Mouse (Mus musculus) gastrocnemius, adult 18-20 months (tissue): ENCODE results near the gene Cntnap5b. TPM values are rescaled to one million over a fixed set of nuclear protein-coding genes. Genes with fewer than 3 reads are reported as not detected.
"Not testable (repeated sequence)": the region's sequence is repeated elsewhere in the genome, so short reads cannot be mapped to it uniquely, and the experiment has no call there.

Experiments used
- DNase-seq: peaks from one replicate; pipeline ENCODE4 v3.0.0; 2021; ENCODE audit warnings: low spot score
- long read RNA-seq, 2 experiments: library from polyadenylated mRNA; stranded (forward); transcript quantifications; one replicate each; pipeline ENCODE4 v2.0.0; 2021
- total RNA-seq, 2 experiments: library from RNA; stranded (reverse); gene quantifications; 2 replicates each; pipeline ENCODE4 v1.2.3; 2021

Cntnap5b gene
- total RNA-seq: under 1 TPM; 0.07 TPM
- long read RNA-seq, experiment 1: 0 reads
- long read RNA-seq, experiment 2: 0 reads

GRCm38 (mm10) chr1:99772614-99773013, at the start of gene Cntnap5b:
Gene Cntnap5b (plus strand): TSS chr1:99772765.
- DNase-seq: no peak

DNA sequence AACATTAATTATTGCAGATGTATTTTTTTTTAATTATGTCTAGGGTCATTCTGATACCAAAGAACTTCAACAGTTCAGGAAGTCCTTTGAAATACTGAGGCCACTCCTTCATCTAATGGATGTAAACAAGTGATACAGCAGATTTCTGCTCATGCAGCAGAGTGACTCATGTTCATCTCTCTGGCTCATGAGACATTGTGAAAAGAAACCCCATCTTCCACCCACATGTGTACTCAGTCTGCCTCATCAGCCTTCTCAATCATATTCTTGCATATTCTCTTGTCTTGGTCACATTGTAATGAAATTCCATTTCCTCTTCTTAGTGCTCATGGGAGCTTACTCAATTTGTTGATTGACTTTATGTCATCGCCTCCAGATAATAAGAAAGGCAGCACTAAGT, 12.6 kb upstream of the Cntnap5b start:
- no peak for DNase-seq

DNA sequence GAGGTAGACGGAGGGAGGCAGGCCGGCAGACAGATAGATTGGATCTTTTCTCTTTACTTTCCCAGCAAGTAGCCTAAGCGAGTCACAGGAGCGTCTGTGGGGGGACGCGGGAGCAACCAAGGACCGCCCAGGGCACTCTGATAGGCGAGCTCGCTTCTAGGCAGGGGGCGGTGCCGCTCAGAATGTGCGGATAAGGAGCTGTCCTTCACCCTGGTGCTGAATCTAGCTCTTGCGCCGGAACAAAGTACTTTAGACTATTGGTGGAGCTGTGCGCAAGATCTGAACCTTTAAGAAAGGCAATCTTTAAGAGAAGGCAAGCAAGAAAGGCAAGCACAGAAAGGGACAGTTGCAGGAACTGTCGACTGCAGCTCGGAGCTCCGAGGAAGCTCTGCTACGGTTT, 382 bp upstream of the Cntnap5b start:
- no peak for DNase-seq

GRCm38 (mm10) chr1:99774144-99774543, 1.6 kb downstream of the Cntnap5b start:
- DNase-seq: no peak

GRCm38 (mm10) chr1:99813334-99814110, 41.0 kb downstream of the Cntnap5b start:
- no peak for DNase-seq

DNA sequence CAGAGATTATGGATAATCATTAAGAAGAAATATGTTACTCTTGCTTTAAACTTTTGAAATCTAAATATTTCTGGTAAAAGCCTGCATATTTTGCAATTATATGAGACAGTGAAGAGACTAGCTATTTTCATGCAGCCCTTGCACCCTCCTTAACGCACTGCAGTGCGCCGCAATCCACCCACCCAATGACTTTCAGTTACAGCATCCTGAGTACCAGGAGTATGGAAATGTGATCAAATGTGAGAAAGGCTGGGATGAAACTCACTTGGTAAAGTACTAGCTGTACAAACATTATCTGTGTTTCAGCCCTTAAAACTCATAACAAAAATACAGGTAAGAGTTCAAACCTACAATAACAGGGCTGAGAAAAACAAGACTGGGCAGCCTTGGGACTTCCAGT, 99.8 kb downstream of the Cntnap5b start:
- DNase-seq: no peak

- no peak for DNase-seq
Measured at GRCm38 (mm10) chr1:99907774-99908173, 135.2 kb downstream of the Cntnap5b start.

- no peak for DNase-seq
Measured at GRCm38 (mm10) chr1:99943515-99943914, 170.9 kb downstream of the Cntnap5b start.

- no peak for DNase-seq
Measured at GRCm38 (mm10) chr1:99959428-99959987, 186.9 kb downstream of the Cntnap5b start.

GRCm38 (mm10) chr1:99967300-99968089, 194.9 kb downstream of the Cntnap5b start:
- no peak for DNase-seq

DNA sequence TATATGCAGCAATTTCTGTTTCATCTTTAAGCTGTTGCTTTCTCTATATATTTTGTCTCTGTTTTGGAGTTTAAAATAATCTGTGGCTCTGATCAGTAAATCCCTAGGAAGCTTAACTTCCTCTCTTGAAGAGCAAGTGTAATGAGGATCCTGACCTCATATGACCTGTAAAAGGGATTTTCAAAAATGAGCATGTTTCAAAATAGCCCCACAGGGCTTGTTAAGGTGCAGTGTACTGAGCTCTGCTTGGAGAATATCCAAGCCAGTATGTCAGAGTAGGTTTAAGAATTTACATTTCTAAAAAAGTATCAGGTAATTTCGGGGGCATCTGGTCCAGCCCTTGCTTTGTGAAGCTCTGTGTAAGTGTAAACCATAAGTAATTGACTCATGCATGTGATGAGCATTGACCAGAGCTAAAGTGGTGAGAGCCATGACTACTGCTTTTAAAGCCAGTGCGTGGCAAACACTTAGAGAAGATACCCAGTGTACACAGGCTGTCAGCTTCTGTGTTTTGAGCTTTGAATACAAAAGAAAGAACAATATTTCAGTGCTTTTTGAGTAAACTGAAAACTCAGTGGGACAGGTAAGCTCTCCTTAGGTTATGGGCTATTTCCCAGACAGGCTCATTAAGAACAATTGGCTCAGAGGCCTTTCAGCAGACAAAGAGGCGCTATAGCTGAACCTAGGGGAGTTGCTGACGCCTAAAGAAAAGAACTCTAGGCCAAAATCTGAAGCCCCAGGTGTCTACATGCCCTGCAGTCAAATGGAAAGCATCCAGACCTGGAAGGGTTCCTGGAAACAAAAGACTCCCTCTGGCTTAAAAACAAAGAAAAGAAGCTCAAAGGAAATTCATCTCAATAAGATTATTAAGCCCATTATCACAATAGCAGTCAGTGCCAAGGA, 197.9 kb downstream of the Cntnap5b start:
- DNase-seq: no peak

- DNase-seq: not testable (repeated sequence)
Measured at GRCm38 (mm10) chr1:100001226-100001625, 228.7 kb downstream of the Cntnap5b start.

GRCm38 (mm10) chr1:100006021-100006745, 233.6 kb downstream of the Cntnap5b start:
- DNase-seq: no peak

DNA sequence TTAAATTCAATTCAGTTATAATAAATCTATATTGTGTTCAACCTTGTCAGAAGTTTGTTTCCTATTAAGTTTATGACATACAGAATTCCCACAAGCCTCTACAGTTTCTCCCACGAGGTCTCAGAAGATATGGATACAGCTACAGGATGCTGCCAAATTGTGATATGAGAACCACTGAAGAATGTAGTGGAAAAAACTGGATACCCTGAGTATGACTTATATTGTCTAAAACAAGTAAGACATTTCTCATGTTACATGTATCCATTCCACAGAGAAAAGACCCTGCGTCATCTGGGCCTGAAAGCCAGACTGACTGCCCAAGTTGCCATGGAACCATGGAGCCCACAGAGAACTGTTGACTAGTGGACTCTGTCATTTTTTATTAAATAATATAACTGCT, 269.2 kb downstream of the Cntnap5b start:
- DNase-seq: no peak

DNA sequence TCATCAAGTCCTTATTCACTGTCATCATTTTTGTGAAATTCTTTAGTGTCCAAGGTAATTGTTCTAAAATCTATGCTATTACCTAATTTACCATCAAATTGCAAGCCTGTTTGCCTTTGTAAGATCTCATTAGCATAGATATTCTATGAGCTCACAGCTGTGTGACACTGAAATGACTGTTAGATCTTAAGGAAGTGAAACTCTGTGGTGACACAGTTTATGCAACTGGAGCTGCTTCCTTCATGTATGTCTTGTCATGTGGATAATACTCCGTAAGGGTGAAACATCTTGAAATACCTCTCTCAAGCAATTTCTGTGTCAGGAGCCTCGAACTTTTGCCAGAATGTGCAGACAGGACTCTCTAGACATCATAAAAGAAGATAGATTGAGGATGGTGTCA, 307.2 kb downstream of the Cntnap5b start:
- DNase-seq: no peak

GRCm38 (mm10) chr1:100100516-100100915, 328.0 kb downstream of the Cntnap5b start:
- DNase-seq: no peak

- no peak for DNase-seq
Measured at GRCm38 (mm10) chr1:100101017-100101416, 328.5 kb downstream of the Cntnap5b start.

DNA sequence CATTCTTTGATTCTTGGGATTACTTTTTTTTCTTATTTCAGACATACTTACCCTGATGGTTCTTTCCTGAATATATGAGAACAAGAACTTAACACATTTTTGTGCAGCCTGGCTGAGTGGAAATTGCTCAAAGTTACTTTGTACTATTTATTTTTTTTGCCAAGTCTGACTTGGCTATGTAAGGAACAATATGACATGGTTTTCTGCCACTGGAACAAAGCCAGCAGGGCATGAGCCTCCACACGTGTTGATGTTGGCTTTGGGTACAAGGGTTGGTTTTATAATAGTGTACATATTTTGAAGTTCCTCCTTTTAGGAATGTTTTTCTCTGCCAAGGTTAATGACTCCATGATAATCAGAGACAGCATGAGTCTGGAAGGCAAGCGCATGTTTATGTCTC, 331.8 kb downstream of the Cntnap5b start:
- no peak for DNase-seq

DNA sequence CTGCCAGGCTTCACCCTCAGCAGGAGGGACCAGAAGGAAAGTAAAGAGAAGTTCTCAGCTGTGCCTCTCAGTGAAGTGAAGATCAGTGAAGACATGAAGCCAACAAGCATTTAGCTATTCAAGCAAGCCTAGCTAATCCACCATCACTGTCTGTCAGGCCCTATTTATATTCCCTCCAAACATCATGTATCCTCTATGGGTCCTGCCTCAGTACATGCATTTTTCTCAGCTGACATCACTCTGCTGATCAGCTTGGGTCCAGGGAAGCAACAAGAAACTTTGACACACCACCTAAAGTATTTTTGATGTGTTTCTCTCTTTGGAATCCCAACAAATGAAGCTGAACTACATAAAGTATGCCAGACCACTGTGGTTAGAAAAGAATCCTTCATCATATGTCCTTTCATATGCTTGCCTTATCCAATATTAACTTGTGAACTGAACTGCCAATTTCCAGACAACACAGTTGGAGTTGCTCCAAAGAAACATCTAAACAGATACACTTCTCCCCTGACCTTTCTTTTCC, 349.9 kb downstream of the Cntnap5b start:
- no peak for DNase-seq

GRCm38 (mm10) chr1:100163588-100164357, 391.2 kb downstream of the Cntnap5b start:
- no peak for DNase-seq
